Mouse (Mus musculus): Measurements from ENCODE around the gene Bbx. TPM values are rescaled to one million over a fixed set of nuclear protein-coding genes. Genes with fewer than 3 reads are reported as not detected.

The Bbx gene
- polyA plus RNA-seq, 1 experiment from 2014 or later: 6.1 TPM

DNA sequence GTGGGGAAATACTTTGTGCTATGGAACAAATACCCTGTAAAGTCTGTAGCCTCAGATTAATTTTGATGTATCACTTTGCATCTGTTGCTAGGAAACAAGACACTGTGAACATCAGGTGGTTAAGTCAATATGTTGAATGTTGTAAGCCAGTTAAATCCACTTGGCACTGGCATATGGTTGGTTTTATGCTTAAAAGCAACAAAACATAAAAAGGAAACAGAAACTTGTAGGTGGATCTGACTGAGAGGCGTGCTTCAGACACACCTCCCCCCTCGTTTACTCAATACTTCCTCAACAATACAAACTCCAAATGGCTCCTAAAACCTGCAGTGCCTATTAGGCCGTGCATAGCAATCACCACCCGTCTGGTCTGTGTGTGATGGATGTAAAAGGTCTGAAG is 236.1 kb downstream of the Bbx start:
- ATAC-seq (ENCODE audit: insufficient read depth): no peak
- no peak overlapping the region for H3K4me3 ChIP-seq (replicated peaks)
- WGBS (ENCODE audit: insufficient replicate concordance): 63% methylated on average over 4 of the region's 4 CpGs

GRCm38 (mm10) chr16:50192626-50193025 is 239.6 kb downstream of the Bbx start:
- Histone ChIP-seq H3K36me3 (replicated peaks) (no peaks in the 10 kb centered on the region), H3K27me3 (no peaks in the 10 kb centered on the region), H3K4me1 (replicated peaks) (no peaks in the 10 kb centered on the region), H3K4me2 (no peak overlapping the region), H3K9ac (no peak overlapping the region), H3K27ac (replicated peaks) (no peak overlapping the region), H3K4me3 (replicated peaks) (no peak overlapping the region), H3K9me3 (replicated peaks) (no peaks in the 10 kb centered on the region)
- WGBS (ENCODE audit: insufficient replicate concordance): 55% methylated on average over 1 of the region's 1 CpGs
- ATAC-seq (ENCODE audit: insufficient read depth): no peak

More for the DNA sequence above, 236.1 kb downstream of the Bbx start:
- Histone ChIP-seq H3K27ac (replicated peaks) (no peak overlapping the region), H3K4me1 (replicated peaks) (no peaks in the 10 kb centered on the region), H3K9me3 (replicated peaks) (no peaks in the 10 kb centered on the region), H3K4me2 (no peak overlapping the region), H3K36me3 (replicated peaks) (peaks cover 4% of the 10 kb centered on the region; the same call in 1 of the 2 replicates), H3K27me3 (no peaks in the 10 kb centered on the region), H3K9ac (no peak overlapping the region)

- Histone ChIP-seq H3K36me3 (replicated peaks) (no peaks in the 10 kb centered on the region), H3K4me1 (replicated peaks) (no peaks in the 10 kb centered on the region), H3K4me2 (no peak overlapping the region), H3K9ac (no peak overlapping the region), H3K27me3 (no peaks in the 10 kb centered on the region), H3K9me3 (replicated peaks) (no peaks in the 10 kb centered on the region), H3K27ac (replicated peaks) (no peak overlapping the region), H3K4me3 (replicated peaks) (no peak overlapping the region)
- ATAC-seq (ENCODE audit: insufficient read depth): no peak
- 55% methylated on average over 6 of the region's 6 CpGs for WGBS (ENCODE audit: insufficient replicate concordance)
These were observed 243.1 kb downstream of the Bbx start for GRCm38 (mm10) chr16:50189108-50189507.

- Histone ChIP-seq H3K4me1 (replicated peaks) (no peaks in the 10 kb centered on the region), H3K4me3 (replicated peaks) (no peak overlapping the region), H3K4me2 (no peak overlapping the region), H3K36me3 (replicated peaks) (no peaks in the 10 kb centered on the region), H3K9me3 (replicated peaks) (no peaks in the 10 kb centered on the region), H3K27ac (replicated peaks) (no peak overlapping the region), H3K9ac (no peak overlapping the region), H3K27me3 (no peaks in the 10 kb centered on the region)
- no peak for ATAC-seq (ENCODE audit: insufficient read depth)
- 15% methylated on average over 6 of the region's 6 CpGs for WGBS (ENCODE audit: insufficient replicate concordance)
These were observed 245.6 kb downstream of the Bbx start for GRCm38 (mm10) chr16:50186604-50187003.

- WGBS (ENCODE audit: insufficient replicate concordance): 19% methylated on average over 5 of the region's 5 CpGs
- no peak overlapping the region for H3K4me2 ChIP-seq
- ATAC-seq (ENCODE audit: insufficient read depth): no peak
- H3K27ac ChIP-seq (replicated peaks): no peak overlapping the region
- H3K27me3 ChIP-seq: no peaks in the 10 kb centered on the region
- no peak overlapping the region for H3K4me3 ChIP-seq (replicated peaks)
- H3K9ac ChIP-seq: no peak overlapping the region
- H3K4me1 ChIP-seq (replicated peaks): no peaks in the 10 kb centered on the region
- H3K36me3 ChIP-seq (replicated peaks): no peaks in the 10 kb centered on the region
- no peaks in the 10 kb centered on the region for H3K9me3 ChIP-seq (replicated peaks)
These were observed 247.1 kb downstream of the Bbx start for GRCm38 (mm10) chr16:50185041-50185440.

- H3K9ac ChIP-seq: no peak overlapping the region
- no peaks in the 10 kb centered on the region for H3K36me3 ChIP-seq (replicated peaks)
- no peaks in the 10 kb centered on the region for H3K4me1 ChIP-seq (replicated peaks)
- no peaks in the 10 kb centered on the region for H3K27me3 ChIP-seq
- H3K27ac ChIP-seq (replicated peaks): no peak overlapping the region
- 61% methylated on average over 8 of the region's 8 CpGs for WGBS (ENCODE audit: insufficient replicate concordance)
- H3K4me2 ChIP-seq: no peak overlapping the region
- H3K9me3 ChIP-seq (replicated peaks): no peaks in the 10 kb centered on the region
- ATAC-seq (ENCODE audit: insufficient read depth): no peak
- no peak overlapping the region for H3K4me3 ChIP-seq (replicated peaks)
These were observed 249.2 kb downstream of the Bbx start for GRCm38 (mm10) chr16:50182988-50183387.

DNA sequence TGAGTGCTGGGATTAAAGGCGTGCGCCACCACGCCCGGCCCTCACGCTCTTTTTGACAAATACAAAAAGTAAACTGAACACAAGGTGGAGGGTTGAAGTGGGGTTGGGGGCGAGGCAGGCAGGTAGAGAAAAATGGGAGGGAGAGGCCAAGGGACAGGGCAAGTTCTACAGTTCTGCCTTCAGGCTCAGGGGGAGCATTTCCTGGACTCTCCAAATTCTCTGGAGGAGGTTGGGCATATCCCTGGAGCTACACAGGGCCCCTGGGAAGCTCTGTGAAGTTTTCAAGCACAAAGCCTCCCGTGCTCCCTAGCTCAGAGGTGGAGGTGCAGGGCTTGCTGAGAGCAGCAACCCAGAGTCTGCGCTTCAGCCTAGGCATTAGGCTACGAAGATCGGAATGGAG is 249.6 kb downstream of the Bbx start:
- H3K4me2 ChIP-seq: no peak overlapping the region
- H3K4me3 ChIP-seq (replicated peaks): no peak overlapping the region
- 73% methylated on average over 10 of the region's 10 CpGs for WGBS (ENCODE audit: insufficient replicate concordance)
- no peak for ATAC-seq (ENCODE audit: insufficient read depth)
- H3K4me1 ChIP-seq (replicated peaks): no peaks in the 10 kb centered on the region
- no peaks in the 10 kb centered on the region for H3K36me3 ChIP-seq (replicated peaks)
- no peak overlapping the region for H3K9ac ChIP-seq
- no peak overlapping the region for H3K27ac ChIP-seq (replicated peaks)
- no peaks in the 10 kb centered on the region for H3K9me3 ChIP-seq (replicated peaks)
- H3K27me3 ChIP-seq: no peaks in the 10 kb centered on the region

DNA sequence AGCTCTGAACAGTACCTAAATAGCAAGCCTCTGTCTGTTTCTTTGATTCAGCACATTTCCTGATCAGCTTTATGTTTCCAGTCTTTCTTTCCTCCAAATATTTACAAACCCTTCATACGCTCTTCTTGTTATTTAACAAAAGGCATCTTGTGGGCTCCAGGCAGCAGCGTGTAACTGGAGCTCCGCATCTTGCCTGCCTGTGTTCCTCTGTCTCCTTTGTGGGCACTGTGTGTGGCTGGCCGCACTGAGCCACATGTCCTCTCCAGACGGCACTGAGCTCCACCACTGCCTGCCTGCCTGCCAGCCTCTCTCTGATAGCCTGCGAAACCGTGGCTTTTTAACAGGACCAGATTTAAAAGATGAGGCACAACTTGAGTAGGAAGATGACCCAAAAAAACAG is 259.4 kb downstream of the Bbx start:
- WGBS (ENCODE audit: insufficient replicate concordance): 61% methylated on average over 7 of the region's 7 CpGs
- Histone ChIP-seq H3K36me3 (replicated peaks) (no peaks in the 10 kb centered on the region), H3K4me2 (no peak overlapping the region), H3K4me1 (replicated peaks) (no peaks in the 10 kb centered on the region), H3K27me3 (no peaks in the 10 kb centered on the region), H3K9ac (no peak overlapping the region), H3K4me3 (replicated peaks) (no peak overlapping the region), H3K27ac (replicated peaks) (no peak overlapping the region), H3K9me3 (replicated peaks) (no peaks in the 10 kb centered on the region)
- ATAC-seq (ENCODE audit: insufficient read depth): no peak

DNA sequence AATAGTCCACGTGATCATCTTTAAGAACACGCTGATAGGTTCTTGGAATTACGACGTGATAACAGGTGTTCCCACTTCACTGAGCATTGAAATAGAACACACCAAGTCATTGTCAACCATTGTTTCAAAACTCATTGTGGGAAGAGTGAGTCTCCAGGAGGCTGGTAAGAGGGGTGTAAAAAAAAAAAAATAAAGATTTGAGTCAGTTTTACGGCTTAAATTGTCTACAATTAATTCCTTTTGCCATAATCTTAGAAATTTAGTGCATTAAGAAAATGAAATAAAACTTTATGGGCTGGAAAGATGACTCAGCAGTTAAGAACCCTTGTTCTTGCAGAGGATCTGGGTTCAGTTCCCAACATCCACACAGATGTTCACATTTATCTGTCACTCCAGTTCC is 261.4 kb downstream of the Bbx start:
- Histone ChIP-seq H3K4me3 (replicated peaks) (no peak overlapping the region), H3K9me3 (replicated peaks) (no peaks in the 10 kb centered on the region), H3K27me3 (no peaks in the 10 kb centered on the region), H3K4me1 (replicated peaks) (no peaks in the 10 kb centered on the region), H3K36me3 (replicated peaks) (no peaks in the 10 kb centered on the region), H3K9ac (no peak overlapping the region), H3K4me2 (no peak overlapping the region), H3K27ac (replicated peaks) (no peak overlapping the region)
- no peak for ATAC-seq (ENCODE audit: insufficient read depth)
- 72% methylated on average over 5 of the region's 5 CpGs for WGBS (ENCODE audit: insufficient replicate concordance)

DNA sequence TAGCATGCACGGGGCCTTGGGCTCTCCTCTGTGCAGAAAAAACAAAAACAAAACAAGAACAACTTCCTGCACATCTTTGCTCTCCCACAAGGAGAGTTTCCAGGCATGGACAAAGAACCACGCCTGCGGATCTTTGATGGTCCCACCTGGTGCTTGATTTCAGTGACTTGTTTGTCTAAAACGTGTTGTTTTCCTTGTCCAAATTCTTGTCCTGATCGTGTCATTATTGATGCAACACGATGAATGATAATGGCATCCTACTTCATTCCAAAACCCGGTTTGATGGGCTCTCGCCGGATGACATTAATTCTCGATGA is 264.2 kb downstream of the Bbx start:
- no peak overlapping the region for H3K9ac ChIP-seq
- no peaks in the 10 kb centered on the region for H3K27me3 ChIP-seq
- H3K4me1 ChIP-seq (replicated peaks): no peaks in the 10 kb centered on the region
- H3K4me2 ChIP-seq: no peak overlapping the region
- no peaks in the 10 kb centered on the region for H3K9me3 ChIP-seq (replicated peaks)
- H3K36me3 ChIP-seq (replicated peaks): no peaks in the 10 kb centered on the region
- WGBS (ENCODE audit: insufficient replicate concordance): 73% methylated on average over 10 of the region's 10 CpGs
- no peak overlapping the region for H3K27ac ChIP-seq (replicated peaks)
- ATAC-seq (ENCODE audit: insufficient read depth): no peak
- no peak overlapping the region for H3K4me3 ChIP-seq (replicated peaks)

DNA sequence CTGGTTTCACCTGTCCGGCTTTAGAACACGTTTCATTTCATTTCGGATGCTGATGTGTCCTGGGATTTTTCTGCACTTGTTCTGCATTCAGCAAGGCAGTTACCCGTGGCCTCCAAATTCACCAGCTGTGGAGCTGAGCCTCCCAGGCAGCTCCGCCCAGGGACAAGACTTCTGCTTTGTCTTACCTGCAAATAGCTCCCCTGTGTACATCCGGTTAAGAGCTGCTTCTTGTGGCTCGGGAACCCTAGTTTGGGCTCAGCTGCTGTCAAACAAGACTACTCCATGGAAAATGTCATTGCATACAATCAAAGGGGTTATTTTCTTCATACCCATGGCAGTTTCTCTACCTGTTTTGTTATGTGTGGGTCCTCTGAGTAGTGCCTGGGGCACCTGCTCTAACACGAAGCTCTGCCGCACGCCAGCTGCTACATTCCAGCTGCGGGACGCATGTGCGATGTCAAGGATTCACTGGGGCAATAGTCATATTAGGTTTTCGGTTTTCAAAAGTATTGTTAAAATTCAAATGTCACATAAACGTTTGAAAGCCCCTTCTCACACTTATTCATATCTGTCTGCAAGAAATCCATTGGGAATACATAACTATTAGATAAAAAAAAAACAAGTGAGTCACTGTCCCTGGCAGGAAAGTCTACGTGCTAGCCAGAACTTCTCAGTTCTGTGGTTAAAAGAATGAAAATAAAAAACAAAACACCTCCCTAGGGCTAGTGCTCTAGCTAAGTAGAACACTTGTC is 264.8 kb downstream of the Bbx start:
- H3K9me3 ChIP-seq (replicated peaks): no peaks in the 10 kb centered on the region
- no peak overlapping the region for H3K27ac ChIP-seq (replicated peaks)
- ATAC-seq (ENCODE audit: insufficient read depth): no peak
- H3K4me3 ChIP-seq (replicated peaks): no peak overlapping the region
- no peak overlapping the region for H3K9ac ChIP-seq
- no peaks in the 10 kb centered on the region for H3K27me3 ChIP-seq
- no peaks in the 10 kb centered on the region for H3K4me1 ChIP-seq (replicated peaks)
- H3K36me3 ChIP-seq (replicated peaks): no peaks in the 10 kb centered on the region
- 64% methylated on average over 16 of the region's 16 CpGs for WGBS (ENCODE audit: insufficient replicate concordance)
- no peak overlapping the region for H3K4me2 ChIP-seq
